Mouse (Mus musculus): Measurements from ENCODE around the gene Bphl.
"Not testable (repeated sequence)": the region's sequence is repeated elsewhere in the genome, so short reads cannot be mapped to it uniquely, and the experiment has no call there.

Gene Bphl

DNA sequence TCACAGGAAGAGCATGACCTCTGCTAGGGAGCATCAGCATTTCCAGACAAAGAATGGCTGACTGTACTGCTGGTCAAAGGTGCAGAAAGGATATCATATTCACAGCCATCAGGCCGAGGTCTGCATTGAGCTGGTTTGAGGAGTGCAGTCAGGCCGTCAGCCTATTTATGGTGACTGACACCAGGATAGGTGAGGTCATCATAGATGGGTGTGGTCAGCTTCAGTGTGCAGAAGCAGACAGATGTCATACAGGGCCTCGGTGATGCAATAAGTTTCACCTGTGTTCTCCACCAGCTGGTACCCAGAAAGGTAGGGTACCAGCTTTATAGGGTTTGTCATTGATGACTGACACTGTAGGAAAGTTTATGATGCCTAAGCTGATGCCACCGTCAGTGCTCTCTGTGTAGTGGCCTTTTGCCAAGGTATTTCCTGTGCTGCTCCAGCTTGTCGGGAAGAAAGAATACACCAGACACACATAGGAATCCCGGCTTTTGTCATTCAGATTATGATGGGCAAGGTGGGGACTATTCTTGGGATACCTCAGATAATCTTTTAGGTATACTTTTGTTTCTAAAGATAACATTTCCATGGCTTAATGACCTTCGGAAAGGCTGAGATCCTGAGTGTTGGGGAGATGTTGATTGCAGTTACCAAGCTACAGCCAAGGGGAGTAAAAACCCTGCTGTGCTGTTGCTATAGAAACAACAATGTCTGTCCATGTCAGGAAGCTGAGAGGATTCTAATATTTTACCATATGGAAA, 49.8 kb downstream of the Bphl start:
- in situ Hi-C loops (cut with MboI, MseI) = no loop called here

DNA sequence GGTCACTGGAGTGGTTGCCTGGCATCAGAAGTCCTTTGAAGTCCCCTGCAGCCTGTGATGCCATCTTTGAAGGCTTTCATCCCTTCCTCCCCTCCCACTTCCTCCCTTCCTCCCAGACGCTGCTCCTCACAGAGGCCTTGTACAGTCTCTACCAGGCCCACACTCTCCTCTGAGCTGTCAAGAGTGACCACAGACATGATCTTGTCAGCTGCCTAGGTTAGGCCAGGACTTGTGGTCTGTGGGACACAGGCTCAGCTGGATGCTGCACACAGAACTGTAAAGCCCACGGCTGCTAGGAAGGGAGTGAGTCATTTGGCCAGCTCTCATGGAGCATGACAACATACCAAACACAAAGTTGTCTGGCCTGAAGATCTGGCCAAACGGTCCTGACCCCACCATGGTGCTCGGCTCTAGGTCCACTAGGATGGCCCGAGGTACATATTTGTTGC, 50.8 kb downstream of the Bphl start:
- in situ Hi-C loops (cut with MboI, MseI) = not testable (repeated sequence)

DNA sequence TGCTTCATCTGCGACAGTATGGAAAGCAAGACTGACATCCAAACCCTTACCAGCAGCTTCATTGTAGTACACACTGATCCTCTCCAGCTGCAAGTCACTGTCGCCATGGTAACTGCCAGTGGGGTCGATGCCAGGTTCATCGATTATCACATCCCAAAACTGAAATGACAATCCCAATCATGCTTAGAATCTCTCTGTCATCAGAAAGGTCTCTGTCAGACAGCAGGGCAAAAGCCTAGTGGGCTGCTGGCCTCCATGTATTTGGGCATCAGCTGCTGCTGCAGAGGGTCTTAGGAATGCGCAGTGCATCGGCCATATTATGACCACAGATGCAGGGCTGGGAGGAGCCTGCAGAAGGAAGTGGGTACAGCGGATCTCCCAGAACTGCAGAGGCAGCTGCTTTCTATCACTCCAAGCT, 51.5 kb downstream of the Bphl start:
- in situ Hi-C loops (cut with MboI, MseI) = no loop called here

DNA sequence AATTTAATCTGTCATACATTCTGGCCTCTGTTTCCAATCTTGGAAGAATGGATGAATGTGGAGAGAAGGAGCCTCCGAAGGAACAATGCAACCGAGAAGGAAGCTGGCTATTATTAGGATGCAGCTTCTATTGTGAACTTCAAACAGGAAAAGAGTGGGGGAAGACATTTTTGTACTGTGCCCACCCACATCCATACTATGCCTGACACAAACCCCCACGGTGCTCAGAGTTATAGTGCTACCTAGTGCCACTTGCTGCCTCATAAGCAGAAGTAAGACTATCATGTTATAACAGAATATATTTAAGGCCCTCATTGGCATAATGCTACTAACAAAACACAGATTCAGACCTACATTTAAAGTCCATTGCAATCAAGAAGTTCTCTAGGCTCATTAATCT, 52.0 kb downstream of the Bphl start:
- in situ Hi-C loops (cut with MboI, MseI) = no loop called here

DNA sequence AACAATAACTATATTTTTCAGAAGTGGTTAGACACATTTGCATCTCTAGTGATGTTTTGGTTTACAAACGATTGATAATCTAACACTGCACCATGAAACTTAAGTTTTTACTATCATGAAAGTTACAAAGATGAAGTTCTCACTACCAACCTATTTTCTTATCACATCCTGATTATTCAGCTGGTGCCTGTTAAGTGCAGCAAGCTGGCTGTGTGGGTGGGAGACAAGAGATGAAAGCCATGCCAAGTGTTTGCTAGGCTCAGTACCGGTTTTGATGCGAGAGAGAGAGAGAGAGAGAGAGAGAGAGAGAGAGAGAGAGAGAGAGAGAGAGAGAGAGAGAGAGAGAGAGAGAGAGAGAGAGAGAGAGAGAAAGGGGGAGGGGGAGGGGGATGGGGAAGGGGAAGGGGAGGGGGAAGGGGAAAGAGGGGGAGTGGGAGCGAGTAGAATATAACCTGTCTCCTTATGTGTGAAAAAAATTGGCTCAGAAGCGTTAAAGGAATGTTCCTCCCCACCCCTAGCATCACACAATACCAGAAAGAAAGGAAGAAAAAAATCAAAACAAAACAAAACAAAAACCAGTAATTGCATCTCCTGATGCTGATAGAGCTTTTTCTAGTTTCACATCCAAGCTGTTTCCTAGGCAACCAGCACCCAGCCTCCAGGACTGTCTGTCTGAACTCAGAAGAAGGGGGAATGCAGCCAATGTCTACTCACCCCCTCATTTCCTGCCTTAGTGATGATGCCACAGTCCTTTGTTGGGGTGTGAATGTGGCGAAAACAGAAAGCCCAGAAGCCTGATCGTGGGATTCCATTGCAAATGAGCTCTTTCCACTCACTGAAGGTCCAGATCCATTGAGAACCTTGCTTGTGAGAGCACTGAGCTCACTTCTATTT, 58.4 kb downstream of the Bphl start:
- in situ Hi-C loops (cut with MboI, MseI) = no loop called here

DNA sequence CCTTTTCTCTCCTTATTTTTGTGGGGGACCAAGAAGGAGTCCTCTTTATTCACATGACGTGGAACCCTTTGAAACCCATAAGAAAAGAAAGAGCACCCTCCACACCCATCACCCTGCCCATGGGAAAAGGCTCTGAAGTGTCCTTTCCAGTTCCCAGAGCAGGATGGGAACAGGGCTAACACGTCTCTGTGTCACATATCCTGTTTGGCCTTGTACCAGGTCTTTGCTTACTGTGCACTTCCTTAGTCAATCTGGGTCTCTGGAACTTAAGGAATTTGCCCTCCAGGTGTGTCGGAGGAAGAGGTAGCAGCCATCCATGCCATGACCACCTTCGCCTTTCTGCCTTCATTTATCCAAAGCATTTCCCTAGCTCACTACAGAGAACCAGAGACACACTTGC, 59.1 kb downstream of the Bphl start:
- in situ Hi-C loops (cut with MboI, MseI) = no loop called here

DNA sequence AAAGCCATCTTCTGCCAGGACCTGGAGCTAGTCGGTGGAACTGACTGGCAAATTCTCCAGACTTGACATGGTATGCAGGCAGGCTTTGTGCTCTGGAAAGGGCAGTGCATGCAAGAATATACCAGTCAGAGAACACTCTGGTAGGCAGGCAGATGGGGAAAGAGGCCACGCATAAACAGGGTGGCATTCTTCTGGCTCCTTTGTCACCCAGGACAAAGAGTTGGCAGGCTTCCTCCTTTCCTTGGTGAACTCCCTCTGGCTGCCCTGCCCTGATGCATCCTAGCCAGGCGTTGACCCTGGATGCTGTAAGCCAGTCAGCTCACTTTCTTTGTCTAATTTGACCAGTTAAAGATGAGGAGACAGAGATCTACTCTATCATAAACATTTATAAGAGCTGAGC, 59.7 kb downstream of the Bphl start:
- in situ Hi-C loops (cut with MboI, MseI) = no loop called here

DNA sequence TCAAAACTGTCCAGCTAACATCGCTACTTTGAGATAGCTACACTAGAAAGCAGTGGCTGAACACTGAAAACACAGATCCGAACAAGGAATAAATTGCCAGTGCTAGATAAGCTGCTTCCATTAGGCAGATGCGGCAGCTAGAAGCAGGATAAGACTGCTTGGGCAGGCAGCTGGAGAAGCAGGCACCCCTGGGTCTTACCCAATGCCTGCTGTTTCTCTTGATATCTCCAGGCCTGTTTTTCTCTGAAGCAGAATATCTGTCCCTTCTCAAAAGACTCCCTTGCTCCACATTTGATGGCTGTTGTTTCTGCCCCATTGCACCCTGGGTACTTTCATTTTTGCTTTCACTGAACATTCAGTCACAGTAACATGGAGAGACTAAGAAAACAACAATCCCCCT, 63.3 kb downstream of the Bphl start:
- in situ Hi-C loops (cut with MboI, MseI) = no loop called here

DNA sequence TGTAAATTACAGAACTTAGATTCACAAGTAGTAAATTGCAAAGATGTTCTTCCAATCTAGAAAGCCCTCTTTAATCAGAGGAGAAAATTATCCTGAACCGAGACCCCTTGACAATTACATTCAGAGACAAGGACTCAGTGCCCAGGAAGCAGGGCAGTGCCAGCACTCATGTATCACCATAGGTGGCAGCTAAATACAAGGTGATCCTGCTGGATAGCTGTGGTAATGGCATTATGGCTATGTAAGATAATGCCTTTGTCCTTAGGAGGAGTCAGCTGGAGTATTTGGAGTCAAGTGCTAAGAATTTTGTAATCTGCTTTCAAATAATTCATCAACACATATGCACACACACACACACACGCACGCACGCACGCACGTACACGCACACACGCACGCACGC, 63.9 kb downstream of the Bphl start:
- in situ Hi-C loops (cut with MboI, MseI) = no loop called here

DNA sequence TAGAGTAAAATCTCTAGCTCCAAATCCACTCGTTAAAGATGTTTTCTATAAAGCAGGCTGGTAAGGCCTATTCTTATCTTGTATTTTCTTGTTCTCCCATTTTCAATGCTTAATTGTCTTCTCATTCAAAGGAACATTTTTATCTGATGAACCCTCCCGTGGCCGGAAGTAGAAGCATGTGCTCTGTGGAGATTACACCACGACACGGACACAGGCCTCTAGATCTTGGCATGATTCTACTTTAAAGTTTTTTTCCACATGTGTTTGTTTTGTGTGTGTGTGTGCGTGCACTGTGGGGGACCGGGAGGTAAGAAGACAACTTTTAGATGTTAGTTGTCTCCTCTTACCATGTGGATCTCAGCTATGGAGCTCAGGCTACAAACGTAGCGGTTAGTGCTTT, 64.5 kb downstream of the Bphl start:
- in situ Hi-C loops (cut with MboI, MseI) = no loop called here

DNA sequence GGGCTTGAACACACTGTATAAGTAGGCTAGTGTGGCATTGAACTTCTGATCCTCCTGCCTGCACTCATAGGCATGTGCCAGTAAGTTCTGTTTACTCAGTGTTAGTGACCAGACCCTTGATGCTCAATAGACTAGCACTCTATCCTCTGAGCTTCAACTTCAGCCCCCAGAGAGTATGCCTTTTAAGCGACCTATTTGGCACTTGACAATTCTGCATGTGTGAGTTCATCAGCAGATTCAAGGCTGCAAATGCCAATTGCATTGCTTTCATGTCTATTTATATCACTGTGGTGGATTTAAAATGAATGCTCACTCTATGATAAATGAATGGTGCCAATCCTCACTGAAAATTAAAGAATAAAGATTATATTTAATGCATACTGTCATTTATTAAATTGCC, 68.0 kb downstream of the Bphl start:
- in situ Hi-C loops (cut with MboI, MseI) = no loop called here

DNA sequence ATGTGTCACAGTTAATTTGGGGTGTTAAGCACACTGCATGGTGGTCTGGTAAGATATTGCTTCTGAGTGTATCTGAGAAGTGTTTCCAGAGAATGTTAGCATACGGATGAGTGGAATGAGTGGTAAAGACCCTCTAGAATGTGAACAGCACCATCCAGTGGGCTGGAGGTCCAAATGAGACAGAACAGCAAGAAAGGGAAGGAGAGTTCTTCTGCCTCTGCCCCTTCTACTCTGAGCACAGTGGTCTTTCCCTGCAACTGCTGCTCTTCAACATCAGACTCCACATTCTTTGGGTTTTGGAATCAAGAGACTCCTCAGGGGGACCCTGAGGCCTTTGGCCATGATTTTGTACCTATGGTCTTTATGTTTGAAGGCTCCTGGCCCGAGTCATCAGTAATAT, 68.9 kb downstream of the Bphl start:
- in situ Hi-C loops (cut with MboI, MseI) = no loop called here

DNA sequence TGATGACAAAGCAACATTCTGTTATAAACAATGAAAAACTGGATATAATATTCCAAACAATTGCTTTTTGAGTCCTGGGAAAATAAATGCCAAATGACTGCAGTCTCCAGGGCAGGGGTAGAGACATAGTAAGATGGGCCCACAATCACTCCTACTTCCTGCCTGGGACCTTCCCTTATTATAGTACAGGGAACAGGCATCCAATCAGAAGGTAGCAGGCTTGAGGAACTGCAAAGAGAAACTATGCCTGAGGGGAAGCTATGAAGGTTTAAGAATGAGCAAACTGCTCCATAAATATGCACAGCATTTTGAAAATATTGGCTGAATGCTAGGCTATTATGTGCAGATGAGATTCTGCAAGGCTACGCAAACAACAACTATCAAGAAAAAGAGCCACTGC, 69.6 kb downstream of the Bphl start:
- in situ Hi-C loops (cut with MboI, MseI) = no loop called here

DNA sequence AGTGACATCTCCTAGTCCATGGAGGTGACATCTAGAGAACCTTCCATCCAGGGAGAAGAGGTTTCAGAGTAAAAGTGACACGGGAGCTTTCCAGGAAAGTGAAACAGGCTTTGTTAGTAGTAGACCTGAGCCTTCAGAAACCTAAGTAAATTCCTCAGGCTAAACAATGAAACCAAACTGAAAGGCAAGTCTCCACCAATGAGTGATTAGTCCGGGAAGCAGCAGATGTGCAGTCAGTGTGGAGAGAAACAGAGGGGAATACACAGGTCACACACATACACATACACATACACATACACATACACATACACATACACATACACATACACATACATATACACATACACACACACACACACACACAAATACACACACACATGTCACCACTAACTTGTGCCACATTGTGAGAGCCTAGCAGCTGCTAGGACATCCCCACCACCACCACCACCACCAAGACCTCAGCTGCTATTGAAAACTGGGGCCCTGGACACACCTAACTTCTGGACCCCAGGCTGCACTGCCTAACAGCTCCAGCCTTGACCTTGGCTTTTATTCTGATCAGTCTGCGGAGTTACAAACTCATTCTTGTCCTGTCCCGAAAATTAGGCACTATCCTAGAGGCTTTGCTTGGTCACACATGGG, 71.8 kb downstream of the Bphl start:
- in situ Hi-C loops (cut with MboI, MseI) = no loop called here

DNA sequence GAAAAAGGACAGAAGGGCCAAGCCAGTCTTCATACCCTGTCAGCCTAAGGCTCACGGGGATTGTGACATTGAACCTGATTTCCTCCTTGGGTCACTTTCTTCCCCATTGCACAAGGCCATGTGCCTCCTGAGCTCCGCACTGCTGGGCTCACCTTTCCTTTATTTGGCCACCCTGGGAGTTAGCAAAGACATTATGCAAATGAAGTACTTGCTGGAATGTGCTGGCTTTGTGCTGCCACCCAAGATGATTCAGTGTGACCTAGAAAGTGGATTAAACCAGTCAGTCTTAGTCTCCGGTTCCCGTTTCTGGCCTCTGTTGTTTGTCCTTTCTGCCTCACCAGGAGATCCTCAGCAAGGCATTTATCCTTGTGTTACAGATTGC, 72.3 kb downstream of the Bphl start:
- in situ Hi-C loops (cut with MboI, MseI) = no loop called here

DNA sequence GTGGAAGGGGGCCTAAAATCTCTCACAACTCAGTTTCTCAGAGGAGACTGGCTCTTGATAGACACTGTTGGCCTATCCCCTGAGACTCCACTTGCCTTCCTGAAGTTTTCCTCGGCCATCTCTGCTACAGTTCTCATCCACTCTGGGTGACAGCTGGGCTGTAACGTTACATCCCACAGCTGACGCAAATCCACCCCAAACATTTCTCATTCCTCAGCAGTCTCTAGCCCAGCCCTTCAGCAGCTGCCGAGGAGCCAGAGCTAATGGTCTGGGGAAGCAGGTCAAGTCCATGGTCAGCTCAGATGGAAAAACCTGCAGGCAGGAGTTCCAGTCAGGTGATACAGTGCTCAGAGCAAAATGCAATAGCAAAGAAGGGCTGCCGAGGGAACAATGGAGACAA, 73.6 kb downstream of the Bphl start:
- in situ Hi-C loops (cut with MboI, MseI) = no loop called here

DNA sequence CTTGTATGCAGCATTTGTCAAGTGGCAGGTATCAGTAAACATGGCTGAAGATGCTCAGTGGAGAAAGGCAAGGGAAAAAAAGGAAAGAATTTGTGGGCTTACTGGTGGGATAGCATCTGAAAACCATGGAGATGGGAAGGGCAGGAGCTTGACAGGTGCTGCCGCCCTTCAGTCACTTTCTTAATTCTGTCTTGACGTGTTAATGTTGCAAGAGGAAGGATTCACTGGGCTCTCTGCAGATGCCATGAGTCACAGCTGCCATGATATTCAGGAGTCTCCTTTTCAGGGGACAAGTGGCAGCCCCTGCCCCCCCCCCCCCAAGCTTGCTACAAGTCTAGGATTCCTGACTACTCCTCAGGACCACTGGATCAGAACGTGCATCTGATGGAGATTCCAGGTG, 74.5 kb downstream of the Bphl start:
- in situ Hi-C loops (cut with MboI, MseI) = no loop called here

DNA sequence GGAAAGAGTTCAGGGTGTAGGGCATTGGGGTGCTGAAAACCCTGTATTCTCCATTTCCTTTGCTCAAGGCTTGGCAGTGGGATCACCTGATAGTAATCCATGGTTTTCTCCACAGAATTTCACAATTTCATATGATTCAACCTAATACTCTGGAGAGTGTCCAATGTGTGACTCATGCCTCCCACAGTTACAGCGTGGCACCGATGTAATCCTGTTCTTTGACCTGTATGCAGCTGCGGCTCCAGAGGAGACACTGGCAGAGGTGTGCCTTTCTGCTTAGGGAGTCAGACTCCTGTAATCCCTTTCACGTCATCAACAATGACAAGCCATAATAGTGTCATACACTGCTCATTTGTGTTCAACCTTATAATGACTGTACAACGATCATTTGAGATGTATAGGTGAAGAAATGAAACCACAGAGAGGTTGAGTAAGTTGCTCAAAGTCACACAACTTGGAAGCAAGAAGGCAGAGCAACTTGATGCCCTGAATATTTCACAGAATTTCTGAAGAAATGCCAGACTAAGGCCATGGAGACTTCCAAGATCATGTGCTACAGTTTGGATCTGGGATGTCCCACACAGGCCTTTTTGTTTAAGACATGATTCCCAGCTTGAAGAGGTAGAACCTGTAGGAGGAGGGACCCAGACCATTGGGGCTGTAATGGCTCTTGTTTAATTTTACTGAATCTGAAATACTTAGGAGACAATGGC, 75.1 kb downstream of the Bphl start:
- in situ Hi-C loops (cut with MboI, MseI) = no loop called here

DNA sequence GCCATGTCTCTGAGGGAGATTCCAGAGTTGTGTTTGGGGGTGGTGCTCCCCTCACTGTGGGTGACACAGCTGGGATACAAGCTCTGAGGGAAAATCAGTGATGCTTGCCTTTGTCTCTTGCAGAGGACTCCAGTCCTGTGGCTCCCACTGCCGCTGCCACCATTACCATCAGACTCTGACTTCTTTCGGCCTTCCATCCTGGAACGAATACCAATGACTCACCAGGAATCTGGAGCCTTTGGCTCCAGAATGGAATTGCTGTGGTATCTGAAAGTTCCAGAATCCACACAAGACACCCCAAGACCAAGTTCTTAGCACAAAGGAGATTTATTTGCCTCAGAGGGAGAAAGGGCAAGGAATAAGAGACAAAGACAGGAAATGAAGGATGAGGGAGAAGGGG, 75.7 kb downstream of the Bphl start:
- in situ Hi-C loops (cut with MboI, MseI) = no loop called here

DNA sequence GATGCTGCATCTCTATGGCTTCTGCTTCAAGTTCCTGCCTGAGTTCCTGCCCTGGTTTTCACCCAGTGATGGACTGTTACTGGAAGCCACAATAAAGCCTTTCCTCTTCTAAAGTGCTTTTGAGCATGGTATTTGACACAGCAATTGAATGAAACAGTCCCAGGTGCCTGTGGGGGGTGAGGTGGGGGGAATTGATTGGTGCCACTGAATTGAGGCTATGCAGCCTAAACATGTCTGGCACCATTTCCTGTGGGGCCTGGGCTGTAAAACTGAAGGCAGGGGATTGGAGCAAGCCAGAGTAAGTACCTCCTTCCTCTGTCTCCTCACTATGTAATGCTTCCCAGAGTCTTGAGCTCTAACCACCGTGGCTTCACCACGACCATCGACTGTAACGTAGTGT, 77.3 kb downstream of the Bphl start:
- in situ Hi-C loops (cut with MboI, MseI) = no loop called here

DNA sequence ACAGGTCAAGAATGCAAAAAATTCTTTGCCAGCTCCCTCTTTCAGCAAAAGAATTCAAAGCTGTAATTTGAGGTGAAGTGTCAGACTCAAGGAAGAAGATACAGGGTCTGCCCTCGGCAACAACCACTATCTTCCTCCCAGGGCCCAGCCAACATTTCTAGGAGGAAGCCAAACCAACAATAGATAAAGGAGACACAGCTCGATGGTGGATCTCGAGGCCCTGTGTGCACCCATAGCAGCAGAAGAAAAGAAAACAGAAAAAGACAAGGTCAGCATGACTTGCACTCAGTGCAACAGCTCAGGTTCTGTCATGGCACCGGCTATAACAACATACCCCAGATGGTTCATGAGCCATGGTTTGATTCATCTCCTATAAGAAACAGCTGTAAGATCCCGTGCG, 79.1 kb downstream of the Bphl start:
- in situ Hi-C loops (cut with MboI, MseI) = no loop called here

DNA sequence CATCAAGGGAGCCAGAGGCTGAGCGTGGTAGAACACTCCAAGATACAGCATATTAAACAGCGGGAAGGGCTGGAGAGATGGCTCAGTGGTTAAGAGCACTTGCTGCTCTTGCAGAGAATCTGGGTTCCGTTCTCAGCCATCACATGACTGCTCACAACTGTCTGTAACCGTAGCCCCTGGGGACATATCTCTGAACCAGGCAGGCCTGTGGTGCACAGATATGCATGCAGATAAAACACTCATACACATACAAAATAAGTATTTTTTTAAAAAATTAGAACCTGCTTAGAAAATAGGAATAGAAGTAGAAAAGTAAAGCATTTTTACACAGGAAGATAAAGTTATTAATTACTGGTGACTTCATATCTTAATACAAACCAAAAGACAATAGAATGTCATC, 81.4 kb downstream of the Bphl start:
- in situ Hi-C loops (cut with MboI, MseI) = no loop called here

Measured in regulatory T cell (primary cell).